Mouse (Mus musculus) bone marrow macrophage, adult 2 months (primary cell): ENCODE data around the gene Atp6v0a1.

Experiments used
- CTCF ChIP-seq: IDR thresholded peaks from 2 replicates; pipeline ENCODE4 v1.5.1; 2012; ENCODE audit warnings: low read depth, mild to moderate bottlenecking, low read length, moderate library complexity
- POLR2A ChIP-seq: IDR thresholded peaks from 2 replicates; pipeline ENCODE4 v1.6.1; 2012; ENCODE audit warnings: mild to moderate bottlenecking, low read depth, low read length, borderline replicate concordance

DNA sequence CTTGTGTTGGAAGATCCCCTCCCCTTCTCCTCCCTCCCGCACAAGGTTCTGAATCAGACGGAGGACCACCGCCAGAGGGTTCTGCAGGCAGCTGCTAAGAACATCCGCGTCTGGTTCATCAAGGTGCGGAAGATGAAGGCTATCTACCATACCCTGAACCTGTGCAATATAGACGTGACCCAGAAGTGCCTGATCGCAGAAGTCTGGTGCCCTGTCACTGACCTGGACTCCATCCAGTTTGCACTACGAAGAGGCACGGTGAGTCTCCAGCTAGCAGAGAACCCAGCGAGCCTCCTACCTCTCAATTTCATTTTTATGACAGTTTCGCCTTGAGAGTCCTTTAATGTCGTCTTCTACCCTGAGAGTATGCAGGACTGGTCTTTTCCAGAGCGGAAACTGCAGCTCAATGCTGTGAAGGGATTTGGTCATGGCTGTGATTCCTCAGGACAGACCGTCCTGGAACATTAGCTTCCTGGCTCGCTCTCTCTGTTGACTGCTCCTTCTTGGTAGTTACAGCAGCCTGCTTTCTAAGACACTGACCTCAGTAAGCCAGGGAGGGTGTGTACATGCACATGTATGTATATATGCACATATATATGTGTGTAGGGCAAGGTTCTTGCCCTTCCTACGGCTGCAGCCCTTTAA, 24.7 kb downstream of the Atp6v0a1 start:
- TF ChIP-seq CTCF (no peak), POLR2A (no peak)
